Mouse (Mus musculus) adrenal gland, adult 10 weeks (tissue): Measurements from ENCODE around the gene Atp6v1g3. TPM values are rescaled to one million over a fixed set of nuclear protein-coding genes. Genes with fewer than 3 reads are reported as not detected.

Source experiments
- polyA plus RNA-seq: library from polyadenylated mRNA; stranded (reverse); fragments of 350-450 nt; fragmentation: Illumina TruSeq; extraction: RNeasy Lipid Tissue Mini Kit (QIAGEN cat#74804); gene quantifications from one replicate; pipeline ENCODE4 v1.2.3, GENCODE M21; 2014; ENCODE audit warnings: low read depth, low replicate concordance

Atp6v1g3 gene
- polyA plus RNA-seq = not detected

GRCm38 (mm10) chr1:138273438-138273837, at the start of gene Atp6v1g3:
TSS of gene Atp6v1g3 (plus strand) at chr1:138273738.

Other genes with a start within 250 kb of the Atp6v1g3 start
- 18.1 TPM for gene Ptprc, start 98.0 kb upstream of the Atp6v1g3 start, polyA plus RNA-seq